Mouse (Mus musculus) macrophage (primary cell): ENCODE measurements around the gene Slc35e2. TPM values are rescaled to one million over a fixed set of nuclear protein-coding genes. Genes with fewer than 3 reads are reported as not detected.
A peak's percentile ranks its signal among the peaks of the same experiment; 100 is the strongest.

Source experiments
- H3K27ac ChIP-seq: fragments of 350-480 bp; formaldehyde crosslinking; 2 replicates; pipeline ENCODE4 v1.9.0; 2021
- H3K36me3 ChIP-seq: fragments of 350-480 bp; formaldehyde crosslinking; 2 replicates; pipeline ENCODE4 v1.9.0; 2021; ENCODE audit errors: inconsistent target
- H3K4me3 ChIP-seq: fragments of 350-480 bp; formaldehyde crosslinking; 2 replicates; pipeline ENCODE4 v1.9.0; 2021; ENCODE audit errors: inconsistent target
- H3K79me2 ChIP-seq: fragments of 350-480 bp; formaldehyde crosslinking; 2 replicates; pipeline ENCODE4 v1.9.0; 2021; ENCODE audit errors: inconsistent target
- WGBS: methylation state at CpG from one replicate; pipeline ENCODE4 v1.1.7; 2026; ENCODE audit warnings: inconsistent platforms; ENCODE audit not compliant: missing documents; 5-methylcytosine and 5-hydroxymethylcytosine counted together
- polyA plus RNA-seq: library from polyadenylated mRNA; stranded (reverse); fragments of 250-400 nt; gene quantifications from 3 replicates; pipeline ENCODE4 v1.2.4, GENCODE M21; 2018; ENCODE audit warnings: inconsistent platforms
- total RNA-seq, 78 experiments: library from RNA; depleted of rRNA; stranded (reverse); fragments of 250-400 nt; gene quantifications; 1 replicate in 9 of 78; 2 replicates in 24 of 78; 3 replicates in 43 of 78; 4 replicates in 2 of 78; pipeline ENCODE4 v1.2.4; 2018; ENCODE audit warnings: inconsistent platforms in 56 of 78

Slc35e2 gene
- total RNA-seq (2018; cell fraction: chromatin; rRNA removed), result 10 to 100 TPM in 15 of 26 experiments, 1 to 10 TPM in 11; 3.4 to 20.6 (median 13.1) TPM
- total RNA-seq (2018; cell fraction: cytosol; rRNA removed), result 10 to 100 TPM in 12 of 26 experiments, 1 to 10 TPM in 14; 5.2 to 12.7 (median 9.7) TPM
- total RNA-seq (2018; cell fraction: nucleus; rRNA removed), result 10 to 100 TPM in 19 of 26 experiments, 1 to 10 TPM in 7; 4.0 to 19.3 (median 12.7) TPM
- polyA plus RNA-seq, result 4.6 to 4.9 TPM (median 4.8 TPM) in 3 replicates

- Histone ChIP-seq H3K36me3 (no peaks in the 10 kb centered on the region), H3K4me3 (peak within 1 kb of the TSS; percentile 54), H3K79me2 (peaks cover 31% of the 10 kb centered on the region), H3K27ac (peak within 1 kb of the TSS; percentile 91)
- under 1% methylated on average over 55 of the region's 65 CpGs for WGBS
Observed at GRCm38 (mm10) chr4:155601091-155601996, at the start of gene Slc35e2. Gene Slc35e2 (plus strand): TSS chr4:155601416.

- Histone ChIP-seq H3K4me3 (no peak overlapping the region), H3K36me3 (peaks cover 61% of the 10 kb centered on the region), H3K27ac (no peak overlapping the region), H3K79me2 (peaks cover 99% of the 10 kb centered on the region)
- WGBS, result 96% methylated on average over 6 of the region's 6 CpGs
Observed at GRCm38 (mm10) chr4:155552917-155553532, 48.2 kb upstream of the Slc35e2 start.

- no peak overlapping the region for H3K27ac ChIP-seq
- peaks cover 86% of the 10 kb centered on the region for H3K79me2 ChIP-seq
- H3K36me3 ChIP-seq, result peaks cover 71% of the 10 kb centered on the region
- 60% methylated on average over 4 of the region's 4 CpGs for whole genome bisulfite sequencing
- no peak overlapping the region for H3K4me3 ChIP-seq
Observed at GRCm38 (mm10) chr4:155554880-155555279, 46.3 kb upstream of the Slc35e2 start.

- Histone ChIP-seq H3K79me2 (peaks cover 85% of the 10 kb centered on the region), H3K4me3 (no peak overlapping the region), H3K27ac (no peak overlapping the region), H3K36me3 (peaks cover 71% of the 10 kb centered on the region)
- WGBS, result 86% methylated on average over 1 of the region's 1 CpGs
Observed at GRCm38 (mm10) chr4:155555464-155555863, 45.8 kb upstream of the Slc35e2 start.

GRCm38 (mm10) chr4:155559454-155559853 lies 41.8 kb upstream of the Slc35e2 start:
- Histone ChIP-seq H3K79me2 (peaks cover 51% of the 10 kb centered on the region), H3K27ac (peak overlapping the region; percentile 27; the same call in 1 of the 2 replicates), H3K36me3 (peaks cover 42% of the 10 kb centered on the region), H3K4me3 (no peak overlapping the region)
- WGBS, result 10% methylated on average over 6 of the region's 6 CpGs

GRCm38 (mm10) chr4:155560932-155561331 lies 40.3 kb upstream of the Slc35e2 start:
- Histone ChIP-seq H3K79me2 (peaks cover 51% of the 10 kb centered on the region), H3K4me3 (no peak overlapping the region), H3K36me3 (peaks cover 31% of the 10 kb centered on the region), H3K27ac (peak overlapping the region; percentile 88)
- WGBS, result 76% methylated on average over 2 of the region's 2 CpGs

- H3K36me3 ChIP-seq, result peaks cover 21% of the 10 kb centered on the region
- peaks cover 51% of the 10 kb centered on the region for H3K79me2 ChIP-seq
- peak within 1 kb of the TSS; percentile 28 for H3K4me3 ChIP-seq
- peak within 1 kb of the TSS; percentile 88 for H3K27ac ChIP-seq
- 20% methylated on average over 6 of the region's 7 CpGs for WGBS
Observed at GRCm38 (mm10) chr4:155561661-155562442, 39.4 kb upstream of the Slc35e2 start, which contains the start of gene Nadk. Gene Nadk (plus strand): TSS chr4:155562378.

- WGBS, result 3% methylated on average over 19 of the region's 19 CpGs
- Histone ChIP-seq H3K36me3 (peaks cover 11% of the 10 kb centered on the region; the same call in 1 of the 2 replicates), H3K4me3 (peak overlapping the region; percentile 28), H3K79me2 (peaks cover 51% of the 10 kb centered on the region), H3K27ac (peak overlapping the region; percentile 88)
Observed at GRCm38 (mm10) chr4:155562725-155563399, 38.4 kb upstream of the Slc35e2 start.

GRCm38 (mm10) chr4:155563400-155564231 lies 37.6 kb upstream of the Slc35e2 start:
- 1% methylated on average over 62 of the region's 69 CpGs for WGBS
- Histone ChIP-seq H3K4me3 (peak overlapping the region; percentile 83), H3K36me3 (peaks cover 6% of the 10 kb centered on the region; the same call in 1 of the 2 replicates), H3K79me2 (peaks cover 52% of the 10 kb centered on the region), H3K27ac (peak overlapping the region; percentile 88)

- Histone ChIP-seq H3K27ac (peak overlapping the region; percentile 75), H3K36me3 (no peaks in the 10 kb centered on the region), H3K4me3 (peak overlapping the region; percentile 83), H3K79me2 (peaks cover 61% of the 10 kb centered on the region)
- 17% methylated on average over 20 of the region's 20 CpGs for WGBS
Observed at GRCm38 (mm10) chr4:155564315-155565069, 36.7 kb upstream of the Slc35e2 start.

GRCm38 (mm10) chr4:155566555-155566954 lies 34.7 kb upstream of the Slc35e2 start:
- Histone ChIP-seq H3K79me2 (peaks cover 77% of the 10 kb centered on the region), H3K36me3 (no peaks in the 10 kb centered on the region), H3K4me3 (no peak overlapping the region), H3K27ac (no peak overlapping the region)
- 94% methylated on average over 8 of the region's 8 CpGs for WGBS

- no peak overlapping the region for H3K27ac ChIP-seq
Observed at GRCm38 (mm10) chr4:155568170-155568569, 33.0 kb upstream of the Slc35e2 start.

More at GRCm38 (mm10) chr4:155568170-155568569, 33.0 kb upstream of the Slc35e2 start:
- 0% methylated on average over 2 of the region's 2 CpGs for WGBS
- H3K4me3 ChIP-seq, result no peak overlapping the region
- peaks cover 93% of the 10 kb centered on the region for H3K79me2 ChIP-seq
- H3K36me3 ChIP-seq, result no peaks in the 10 kb centered on the region
